Mouse (Mus musculus): ENCODE measurements around the gene Gm9958.

Gm9958 gene

GRCm38 (mm10) chr5:90396817-90397216 lies 29.8 kb downstream of the Gm9958 start:
- in situ Hi-C loops (cut with MboI; ENCODE audit: low sequenced_read_pairs): no loop called here

GRCm38 (mm10) chr5:90405210-90405609 lies 38.2 kb downstream of the Gm9958 start:
- in situ Hi-C loops (cut with MboI; ENCODE audit: low sequenced_read_pairs): no loop called here

DNA sequence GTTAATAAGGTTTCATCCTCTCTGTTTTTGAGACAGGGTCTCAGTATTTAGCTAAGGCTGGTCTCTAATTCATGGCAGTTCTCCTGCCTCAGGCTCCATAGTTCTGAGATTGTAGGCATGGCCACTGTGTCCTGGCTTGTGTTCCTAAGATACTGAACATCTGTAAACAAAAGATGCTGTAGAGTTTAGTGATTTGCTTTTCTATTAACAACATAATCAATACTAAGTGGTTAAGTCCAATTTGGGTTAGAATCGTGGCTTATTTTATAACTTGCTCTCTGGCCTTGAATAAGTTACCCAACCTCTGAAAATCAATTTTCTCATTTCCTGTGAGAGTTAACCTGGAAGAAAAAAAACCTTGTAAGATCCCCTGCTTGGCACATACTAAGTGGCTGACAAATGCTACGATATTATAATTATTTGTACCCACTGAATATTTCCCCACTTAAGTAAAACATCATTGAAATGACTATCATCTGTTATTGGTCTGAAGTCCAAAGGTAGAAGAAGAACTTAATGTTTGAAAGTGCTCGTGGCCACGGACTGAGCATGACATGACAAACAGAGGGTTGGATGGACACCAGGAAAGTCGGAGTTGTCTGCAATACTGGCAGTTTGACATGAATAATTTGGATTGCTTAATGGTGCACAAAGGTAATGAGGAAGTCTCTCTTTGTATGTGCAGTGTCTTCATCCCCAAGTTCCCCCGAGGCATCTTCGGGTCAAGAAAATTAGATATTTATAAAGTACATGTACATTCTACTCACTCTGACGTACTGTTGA lies 47.3 kb downstream of the Gm9958 start:
- in situ Hi-C loops (cut with MboI; ENCODE audit: low sequenced_read_pairs): no loop called here

- in situ Hi-C loops (cut with MboI; ENCODE audit: low sequenced_read_pairs): no loop called here
Observed at GRCm38 (mm10) chr5:90414925-90415295, 47.9 kb downstream of the Gm9958 start.

Data from CH12F3 (cell line).